Comparison of ENCODE assay signal across 18 mouse cellular contexts in the genomic region with DNA sequence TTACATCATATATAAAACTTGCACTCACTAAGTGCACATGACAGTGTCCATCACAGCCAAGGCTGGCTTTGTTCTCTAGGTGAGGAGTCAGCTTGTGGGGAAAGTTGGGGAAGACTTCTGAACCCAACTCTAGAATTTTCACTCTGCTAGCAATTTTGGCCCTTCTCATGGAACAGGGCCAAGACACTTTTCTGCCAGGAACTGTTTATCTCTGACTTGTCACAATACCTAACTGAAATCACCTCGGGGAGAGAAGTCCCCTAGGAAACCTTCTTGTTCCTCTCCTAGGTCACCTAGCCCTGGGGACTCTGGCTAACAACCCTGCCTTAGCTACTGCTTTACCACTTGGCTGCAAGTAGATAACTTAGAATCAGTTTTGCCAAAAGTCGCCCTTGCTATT. TPM values are rescaled to one million over a fixed set of nuclear protein-coding genes. Genes with fewer than 3 reads are reported as not detected.
DNase-seq lines count a peak whose midpoint lies in the region; ATAC-seq and TF ChIP-seq lines count a peak whose summit lies in the region.
"Had no signal": no experiment of that assay in that cellular context is flagged by ENCODE, and none has a peak within 500 bp of the region (broad histone marks: within the 10 kb centered on the region; RNA-seq: fewer than 3 reads in every experiment).

No protein-coding gene starts in this region.

- H3K27ac ChIP-seq in kidney, embryonic 16.5 days (ENCODE audit: low read length) = 0 out of 2 replicates have a peak overlapping the region, but pooled peaks have one; percentile 14
- H3K27ac ChIP-seq in lung, postnatal 0 days (ENCODE audit: low read length) = peak overlapping the region; percentile 55
- H3K27ac ChIP-seq: embryonic facial prominence, embryonic 15.5 days; forebrain, embryonic 12.5 days; hindbrain, embryonic 14.5 days; liver, embryonic 14.5 days had no signal

- H3K9me3 ChIP-seq in kidney, embryonic 16.5 days (ENCODE audit: low read length) = no peaks in the 10 kb centered on the region
- no peaks in the 10 kb centered on the region for H3K9me3 ChIP-seq in lung, postnatal 0 days (ENCODE audit: low read length)
- H3K9me3 ChIP-seq: embryonic facial prominence, embryonic 15.5 days; forebrain, embryonic 12.5 days; midbrain, embryonic 10.5 days had no signal

- TF ChIP-seq EP300 in lung, postnatal 0 days (IDR thresholded peaks at IDR 0.05) = no peak

- no peak overlapping the region for H3K4me2 ChIP-seq in kidney, embryonic 16.5 days (replicated peaks; ENCODE audit: low read depth, low read length)
- H3K4me2 ChIP-seq in lung, postnatal 0 days (replicated peaks; ENCODE audit: low read depth, low read length) = no peak overlapping the region
- H3K4me2 ChIP-seq: embryonic facial prominence, embryonic 15.5 days; forebrain, embryonic 12.5 days; hindbrain, embryonic 14.5 days had no signal

- no peak overlapping the region for H3K4me3 ChIP-seq in kidney, embryonic 16.5 days (ENCODE audit: low read length)
- H3K4me3 ChIP-seq in lung, postnatal 0 days (ENCODE audit: low read depth, low read length) = no peak overlapping the region
- H3K4me3 ChIP-seq: embryonic facial prominence, embryonic 15.5 days; forebrain, embryonic 12.5 days; midbrain, embryonic 10.5 days had no signal

- WGBS in kidney, embryonic 16.5 days = 47% methylated on average over 2 of the region's 2 CpGs
- WGBS in lung, postnatal 0 days = 25% methylated on average over 2 of the region's 2 CpGs

- no peak overlapping the region for H3K9ac ChIP-seq in kidney, embryonic 16.5 days (replicated peaks; ENCODE audit: low read length)
- no peak overlapping the region for H3K9ac ChIP-seq in lung, postnatal 0 days (replicated peaks; ENCODE audit: low read depth)
- H3K9ac ChIP-seq: embryonic facial prominence, embryonic 15.5 days; forebrain, embryonic 12.5 days; hindbrain, embryonic 14.5 days; liver, embryonic 14.5 days had no signal

- H3K4me1 ChIP-seq in kidney, embryonic 16.5 days (ENCODE audit: insufficient read depth, low read length) = 0 out of 2 replicates have a peak, but pooled peaks cover 4% of the 10 kb centered on the region
- 0 out of 2 replicates have a peak, but pooled peaks cover 6% of the 10 kb centered on the region for H3K4me1 ChIP-seq in lung, postnatal 0 days (ENCODE audit: insufficient read depth, low read depth, low read length)
- H3K4me1 ChIP-seq: embryonic facial prominence, embryonic 15.5 days had no signal

- no peaks in the 10 kb centered on the region for H3K36me3 ChIP-seq in kidney, embryonic 16.5 days (ENCODE audit: insufficient read depth, low read length)
- no peaks in the 10 kb centered on the region for H3K36me3 ChIP-seq in lung, postnatal 0 days (ENCODE audit: insufficient read depth, low read length)
- H3K36me3 ChIP-seq: embryonic facial prominence, embryonic 15.5 days; forebrain, embryonic 12.5 days; midbrain, embryonic 10.5 days had no signal

- H3K27me3 ChIP-seq in kidney, embryonic 16.5 days (ENCODE audit: insufficient read depth, low read length) = no peaks in the 10 kb centered on the region
- H3K27me3 ChIP-seq in lung, postnatal 0 days (replicated peaks; ENCODE audit: insufficient read depth, low read length) = no peaks in the 10 kb centered on the region
- H3K27me3 ChIP-seq: embryonic facial prominence, embryonic 15.5 days; forebrain, embryonic 12.5 days had no signal

- no peak for ATAC-seq in kidney, embryonic 16.5 days (ENCODE audit: low FRiP score, low TSS enrichment)
- no peak for ATAC-seq in lung, postnatal 0 days

- TF ChIP-seq CTCF in lung, postnatal 0 days (IDR thresholded peaks at IDR 0.05) = no peak

- peak; percentile 52 for DNase-seq in adrenal gland, postnatal 14 days
- no peak for DNase-seq in adrenal gland, postnatal 4 days (ENCODE audit: low spot score in 2 of 2)
- no peak for DNase-seq in kidney, postnatal 25 days
- no peak for DNase-seq in lung, postnatal 0 days (ENCODE audit: low spot score)
- no peak for DNase-seq in lung, postnatal 4 days
- DNase-seq in ovary, adult 18-20 months (ENCODE audit: low spot score) = no peak
- DNase-seq in testis, postnatal 10 days (ENCODE audit: low spot score) = no peak
- DNase-seq: adrenal gland, postnatal 10 days; cerebellum, adult 9-11 months; layer of hippocampus, postnatal 36 days; left cerebral cortex, postnatal 4 days; right cerebral cortex, adult 18-20 months had no signal

RNA-seq across cellular contexts. Expression of a gene that starts 3.8 kb away (rescaled TPM):
- 96.2 and 97.3 TPM in 2 replicates for total RNA-seq in adrenal gland, postnatal 14 days (2021)
- total RNA-seq in adrenal gland, postnatal 4 days (2021) = 10 to 100 TPM; 94.0 to 99.4 TPM
- 125 and 126 TPM in 2 replicates for polyA plus RNA-seq in kidney, embryonic 16.5 days (2015; fragmentation: Nextera tagmentation; extraction: Ambion mirVana)
- 84.1 and 90.6 TPM in 2 replicates for polyA plus RNA-seq in lung, postnatal 0 days (2015; fragmentation: Nextera tagmentation; extraction: Ambion mirVana)
